8 mouse cellular contexts compared by ENCODE assay signal in the genomic region with DNA sequence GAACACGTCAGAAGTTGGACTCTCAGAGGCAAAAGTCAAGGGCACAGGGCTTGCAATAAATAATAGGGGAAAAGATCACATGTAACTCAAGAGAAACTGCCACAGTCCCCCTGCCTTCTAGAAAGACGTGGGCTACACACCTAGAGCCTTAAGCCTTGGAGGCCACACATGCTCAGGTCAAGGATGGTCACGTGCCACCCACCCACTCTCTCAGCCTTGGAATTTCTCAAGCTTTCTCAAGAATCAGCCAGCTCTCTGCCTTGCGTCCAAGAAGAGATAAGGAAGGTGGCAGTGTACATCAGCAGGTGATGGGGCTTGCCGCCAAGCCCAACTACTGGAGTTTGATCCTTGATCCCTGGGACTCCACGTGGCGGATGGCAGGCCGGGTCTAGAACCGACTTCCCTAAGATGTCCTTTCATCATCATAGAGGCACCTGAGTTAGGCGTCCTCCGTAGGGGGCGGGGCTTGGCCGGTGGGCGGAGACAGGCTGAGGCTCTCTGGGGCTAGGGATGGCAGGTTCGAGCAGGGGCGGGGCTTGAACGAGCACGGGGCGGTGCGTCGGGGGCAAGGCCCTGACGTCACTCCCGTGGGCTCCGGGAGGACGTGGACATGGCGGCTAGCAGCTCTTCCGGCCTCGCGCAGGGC. TPM values are rescaled to one million over a fixed set of nuclear protein-coding genes. Genes with fewer than 3 reads are reported as not detected.
DNase-seq lines count a peak whose midpoint lies in the region; ATAC-seq and TF ChIP-seq lines count a peak whose summit lies in the region.

Gene Zfr2, plus strand, starts transcription at position 576 of the 646 bp plus-strand sequence.

- no peaks in the 10 kb centered on the region for H3K79me2 ChIP-seq in heart, adult 2 months (replicated peaks; ENCODE audit: control insufficient read depth, insufficient read depth, low read length)

- TF ChIP-seq EP300 in heart, adult 2 months (IDR thresholded peaks at IDR 0.05; ENCODE audit: insufficient read depth, low read depth, low read length) = no peak

- ATAC-seq in embryonic facial prominence, embryonic 14.5 days (ENCODE audit: low read depth) = peak; percentile 84
- ATAC-seq in limb, embryonic 13.5 days (ENCODE audit: low FRiP score, low read depth) = peak; percentile 70
- peak; percentile 60 for ATAC-seq in midbrain, embryonic 16.5 days

- H3K9me3 ChIP-seq in embryonic facial prominence, embryonic 14.5 days (ENCODE audit: control insufficient read depth, low read length) = no peaks in the 10 kb centered on the region
- H3K9me3 ChIP-seq in limb, embryonic 13.5 days = no peaks in the 10 kb centered on the region
- H3K9me3 ChIP-seq in midbrain, embryonic 16.5 days (replicated peaks; ENCODE audit: control insufficient read depth, low read length, poor library complexity, severe bottlenecking) = no peaks in the 10 kb centered on the region

- no peak within 1 kb of the TSS for H3K27ac ChIP-seq in embryonic facial prominence, embryonic 14.5 days (replicated peaks; ENCODE audit: low read depth, low read length)
- H3K27ac ChIP-seq in heart, adult 2 months = no peak within 1 kb of the TSS; the same call in 1 of the 2 replicates
- H3K27ac ChIP-seq in limb, embryonic 13.5 days = no peak within 1 kb of the TSS
- peak within 1 kb of the TSS; percentile 61 for H3K27ac ChIP-seq in midbrain, embryonic 16.5 days (ENCODE audit: low read length)

- peak within 1 kb of the TSS; percentile 89 for H3K9ac ChIP-seq in embryonic facial prominence, embryonic 14.5 days (ENCODE audit: low read depth, low read length)
- peak within 1 kb of the TSS; percentile 76 for H3K9ac ChIP-seq in heart, adult 2 months (ENCODE audit: low read depth, low read length)
- H3K9ac ChIP-seq in limb, embryonic 13.5 days = peak within 1 kb of the TSS; percentile 80
- peak within 1 kb of the TSS; percentile 83 for H3K9ac ChIP-seq in midbrain, embryonic 16.5 days (ENCODE audit: low read depth, low read length)

- TF ChIP-seq POLR2A in heart, adult 2 months (IDR thresholded peaks at IDR 0.05; ENCODE audit: insufficient read depth, low read depth, low read length) = peak; percentile 57; the same call in 1 of the 2 replicates

- no peaks in the 10 kb centered on the region for H3K36me3 ChIP-seq in embryonic facial prominence, embryonic 14.5 days (ENCODE audit: control insufficient read depth, insufficient read depth, low read length)
- no peaks in the 10 kb centered on the region for H3K36me3 ChIP-seq in heart, adult 2 months (ENCODE audit: control insufficient read depth, insufficient read depth, low read length)
- no peaks in the 10 kb centered on the region for H3K36me3 ChIP-seq in limb, embryonic 13.5 days
- no peaks in the 10 kb centered on the region for H3K36me3 ChIP-seq in midbrain, embryonic 16.5 days (ENCODE audit: control insufficient read depth, insufficient read depth, low read length)

- TF ChIP-seq CTCF in heart, adult 2 months (IDR thresholded peaks at IDR 0.05) = no peak

- peaks cover 9% of the 10 kb centered on the region for H3K4me1 ChIP-seq in embryonic facial prominence, embryonic 14.5 days (ENCODE audit: control insufficient read depth, insufficient read depth, low read length)
- H3K4me1 ChIP-seq in heart, adult 2 months (ENCODE audit: control insufficient read depth, insufficient read depth, low read length) = peaks cover 2% of the 10 kb centered on the region
- peaks cover 20% of the 10 kb centered on the region for H3K4me1 ChIP-seq in limb, embryonic 13.5 days
- H3K4me1 ChIP-seq in midbrain, embryonic 16.5 days (ENCODE audit: control insufficient read depth, insufficient read depth, low read length) = peaks cover 33% of the 10 kb centered on the region

- H3K4me3 ChIP-seq in embryonic facial prominence, embryonic 14.5 days (ENCODE audit: low read depth, low read length) = peak within 1 kb of the TSS; percentile 74
- peak within 1 kb of the TSS; percentile 67 for H3K4me3 ChIP-seq in heart, adult 2 months
- peak within 1 kb of the TSS; percentile 74 for H3K4me3 ChIP-seq in limb, embryonic 13.5 days
- peak within 1 kb of the TSS; percentile 73 for H3K4me3 ChIP-seq in midbrain, embryonic 16.5 days (ENCODE audit: low read depth, low read length)

- peaks cover 30% of the 10 kb centered on the region for H3K27me3 ChIP-seq in embryonic facial prominence, embryonic 14.5 days (replicated peaks; ENCODE audit: control insufficient read depth, insufficient read depth, low read length)
- H3K27me3 ChIP-seq in heart, adult 2 months (ENCODE audit: control insufficient read depth, insufficient read depth, low read length) = peaks cover 4% of the 10 kb centered on the region; the same call in 1 of the 2 replicates
- peaks cover 62% of the 10 kb centered on the region for H3K27me3 ChIP-seq in limb, embryonic 13.5 days
- no peaks in the 10 kb centered on the region for H3K27me3 ChIP-seq in midbrain, embryonic 16.5 days (ENCODE audit: control insufficient read depth, insufficient read depth, low read depth, low read length)

- DNase-seq in 3T3-L1 (ENCODE audit: low read depth, low spot score) = peak; percentile 89
- DNase-seq in adrenal gland, postnatal 4 days (ENCODE audit: low spot score in 2 of 2) = peak; percentile 75 to 82
- peak; percentile 91 for DNase-seq in embryonic facial prominence, embryonic 14.5 days (ENCODE audit: low spot score)
- DNase-seq in heart, adult 2 months = peak; percentile 84 to 87
- DNase-seq in kidney, adult 8-10 months = peak; percentile 91 to 93
- peak; percentile 74 to 94 for DNase-seq in spleen, postnatal 10 days (ENCODE audit: low spot score in 2 of 2)

- H3K4me2 ChIP-seq in embryonic facial prominence, embryonic 14.5 days (ENCODE audit: low read depth, low read length) = peak within 1 kb of the TSS; percentile 70
- H3K4me2 ChIP-seq in limb, embryonic 13.5 days (replicated peaks) = peak within 1 kb of the TSS; percentile 80
- H3K4me2 ChIP-seq in midbrain, embryonic 16.5 days (ENCODE audit: low read length) = peak within 1 kb of the TSS; percentile 77

- WGBS in embryonic facial prominence, embryonic 14.5 days = 14% methylated on average over 17 of the region's 29 CpGs
- WGBS in heart, adult 2 months = 10% methylated on average over 29 of the region's 29 CpGs
- WGBS in limb, embryonic 13.5 days = 9% methylated on average over 29 of the region's 29 CpGs
- 8% methylated on average over 26 of the region's 29 CpGs for WGBS in midbrain, embryonic 16.5 days

- intact Hi-C loops in heart, adult 2 months (cut with DNase I) = no loop called here

RNA-seq across cellular contexts. Expression of gene Zfr2, which starts in this region (rescaled TPM):
- total RNA-seq in adrenal gland, postnatal 4 days (2021) = 10 to 100 TPM; 20.9 to 21.7 TPM
- polyA plus RNA-seq in embryonic facial prominence, embryonic 14.5 days (2014; fragmentation: Nextera tagmentation; extraction: Ambion mirVana) = 6.5 and 9.7 TPM in 2 replicates
- total RNA-seq in heart, adult 2 months (2021) = 1 to 10 TPM; 1.8 to 2.0 TPM
- polyA plus RNA-seq in heart, adult 2 months (2012; rRNA removed) = 5.0 and 6.3 TPM in 2 replicates
- 11.5 and 11.6 TPM in 2 replicates for polyA plus RNA-seq in limb, embryonic 13.5 days (2015; fragmentation: Nextera tagmentation; extraction: Ambion mirVana)
- 26.5 and 31.0 TPM in 2 replicates for polyA plus RNA-seq in midbrain, embryonic 16.5 days (2015; fragmentation: Nextera tagmentation; extraction: Ambion mirVana)

Comparison
In these comparisons a context has a peak if more than half of its experiments do, and no peak if none do; other contexts are left out.
1. RNA of gene Zfr2 (total RNA-seq): 20.9 to 21.7 TPM in adrenal gland, postnatal 4 days; 1.8 to 2.0 TPM in heart, adult 2 months; every median in the first group is over 4 times any median in the second.
2. Peak in every context shown above with its lines, with median percentiles within 50 percentile points of each other: DNase-seq, ATAC-seq, H3K4me2 ChIP-seq, H3K4me3 ChIP-seq and H3K9ac ChIP-seq.